10 mouse cellular contexts compared by ENCODE assay signal in genomic region chr11:61043055-61043992, GRCm38 (mm10). TPM values are rescaled to one million over a fixed set of nuclear protein-coding genes. Genes with fewer than 3 reads are reported as not detected.
DNase-seq lines count a peak whose midpoint lies in the region; ATAC-seq and TF ChIP-seq lines count a peak whose summit lies in the region.
"Had no signal": no experiment of that assay in that cellular context is flagged by ENCODE, and none has a peak within 500 bp of the region (broad histone marks: within the 10 kb centered on the region; RNA-seq: fewer than 3 reads in every experiment).

No protein-coding gene starts in this region.

- no peak for ATAC-seq in heart, embryonic 13.5 days (ENCODE audit: extremely low read depth, insufficient number of reproducible peaks, low FRiP score, low TSS enrichment)
- peak; percentile 32 for ATAC-seq in lung, postnatal 0 days

- no peak overlapping the region for H3K27ac ChIP-seq in liver, adult 2 months (replicated peaks; ENCODE audit: insufficient read depth, low read depth, low read length)
- no peak overlapping the region for H3K27ac ChIP-seq in heart, embryonic 13.5 days (replicated peaks)
- H3K27ac ChIP-seq in lung, postnatal 0 days (ENCODE audit: low read length), result no peak overlapping the region
- H3K27ac ChIP-seq: embryonic facial prominence, embryonic 15.5 days; macrophage had no signal

- DNase-seq in liver, adult 2 months (ENCODE audit: extremely low read depth, low read depth, low spot score), result no peak
- DNase-seq in liver (no peak), ZHBTc4 (ENCODE audit: low read depth, low spot score) (peak; percentile 70)
- peak; percentile 10 for DNase-seq in lung, postnatal 0 days (ENCODE audit: low spot score)
- no peak for DNase-seq in left cerebral cortex, postnatal 10 days (ENCODE audit: extremely low spot score in 1 of 2, low spot score in 2 of 2)
- no peak for DNase-seq in adrenal gland, postnatal 10 days
- DNase-seq in urinary bladder, postnatal 4 days (ENCODE audit: low spot score in 2 of 2), result no peak

- peak overlapping the region; percentile 26; the same call in 1 of the 2 replicates for H3K4me2 ChIP-seq in heart, embryonic 13.5 days
- H3K4me2 ChIP-seq in lung, postnatal 0 days (replicated peaks; ENCODE audit: low read depth, low read length), result peak overlapping the region; percentile 17; the same call in 1 of the 2 replicates
- H3K4me2 ChIP-seq: embryonic facial prominence, embryonic 15.5 days had no signal

- no peaks in the 10 kb centered on the region for H3K27me3 ChIP-seq in liver, adult 2 months (ENCODE audit: control insufficient read depth, insufficient read depth, low read length)
- H3K27me3 ChIP-seq in heart, embryonic 13.5 days (replicated peaks), result 0 out of 2 replicates have a peak, but pooled peaks cover 5% of the 10 kb centered on the region
- no peaks in the 10 kb centered on the region for H3K27me3 ChIP-seq in lung, postnatal 0 days (replicated peaks; ENCODE audit: insufficient read depth, low read length)
- H3K27me3 ChIP-seq: embryonic facial prominence, embryonic 15.5 days had no signal

- TF ChIP-seq POLR2A in liver, adult 2 months (IDR thresholded peaks at IDR 0.05; ENCODE audit: extremely low read depth, insufficient read depth, low read length), result no peak

- H3K4me3 ChIP-seq in liver, adult 2 months (ENCODE audit: insufficient read depth, low read depth, low read length), result no peak overlapping the region
- H3K4me3 ChIP-seq in heart, embryonic 13.5 days, result no peak overlapping the region
- H3K4me3 ChIP-seq in lung, postnatal 0 days (ENCODE audit: low read depth, low read length), result no peak overlapping the region
- H3K4me3 ChIP-seq: embryonic facial prominence, embryonic 15.5 days had no signal

- H3K4me1 ChIP-seq in liver, adult 2 months (ENCODE audit: control insufficient read depth, insufficient read depth, low read length), result no peaks in the 10 kb centered on the region
- H3K4me1 ChIP-seq in heart, embryonic 13.5 days, result peaks cover 26% of the 10 kb centered on the region
- peaks cover 9% of the 10 kb centered on the region for H3K4me1 ChIP-seq in lung, postnatal 0 days (ENCODE audit: insufficient read depth, low read depth, low read length)

- TF ChIP-seq EP300 in lung, postnatal 0 days (IDR thresholded peaks at IDR 0.05), result no peak

- no peaks in the 10 kb centered on the region for H3K9me3 ChIP-seq in heart, embryonic 13.5 days
- H3K9me3 ChIP-seq in lung, postnatal 0 days (ENCODE audit: low read length), result no peaks in the 10 kb centered on the region
- H3K9me3 ChIP-seq: embryonic facial prominence, embryonic 15.5 days had no signal

- no peaks in the 10 kb centered on the region for H3K79me2 ChIP-seq in liver, adult 2 months (ENCODE audit: control insufficient read depth, insufficient read depth, low read length)

- H3K9ac ChIP-seq in liver, adult 2 months (ENCODE audit: low read depth, low read length), result no peak overlapping the region
- no peak overlapping the region for H3K9ac ChIP-seq in heart, embryonic 13.5 days
- no peak overlapping the region for H3K9ac ChIP-seq in lung, postnatal 0 days (replicated peaks; ENCODE audit: low read depth)
- H3K9ac ChIP-seq: embryonic facial prominence, embryonic 15.5 days had no signal

- TF ChIP-seq CTCF in liver, adult 2 months (IDR thresholded peaks at IDR 0.05; ENCODE audit: low read depth, low read length), result peak; percentile 59
- peak; percentile 58 for TF ChIP-seq CTCF in lung, postnatal 0 days (IDR thresholded peaks at IDR 0.05)

- intact Hi-C loops in left cerebral cortex, postnatal 10 days (cut with DNase I), result no loop called here

- 76% methylated on average over 12 of the region's 12 CpGs for whole genome bisulfite sequencing in liver, adult 2 months
- 68% methylated on average over 12 of the region's 12 CpGs for WGBS in heart, embryonic 13.5 days
- 63% methylated on average over 12 of the region's 12 CpGs for WGBS in lung, postnatal 0 days

- H3K36me3 ChIP-seq in liver, adult 2 months (ENCODE audit: control insufficient read depth, insufficient read depth, low read length), result no peaks in the 10 kb centered on the region
- H3K36me3 ChIP-seq in heart, embryonic 13.5 days, result no peaks in the 10 kb centered on the region
- H3K36me3 ChIP-seq in lung, postnatal 0 days (ENCODE audit: insufficient read depth, low read length), result no peaks in the 10 kb centered on the region
- H3K36me3 ChIP-seq: embryonic facial prominence, embryonic 15.5 days had no signal

RNA-seq across cellular contexts. Expression of gene Kcnj12, which starts 21.0 kb away (rescaled TPM):
- not detected in 2 replicates for total RNA-seq in liver, adult 2 months (2014; rRNA removed)
- polyA plus RNA-seq in liver, adult 2 months (2012; rRNA removed), result not detected in 2 replicates
- 2.6 and 3.0 TPM in 2 replicates for polyA plus RNA-seq in heart, embryonic 13.5 days (2015; fragmentation: Nextera tagmentation; extraction: Ambion mirVana)
- polyA plus RNA-seq in lung, postnatal 0 days (2015; fragmentation: Nextera tagmentation; extraction: Ambion mirVana), result 0.33 and 0.61 TPM in 2 replicates
- 1 to 10 TPM; 8.2 to 8.3 TPM for total RNA-seq in left cerebral cortex, postnatal 10 days (2021)
- 1 to 10 TPM; 2.3 to 2.9 TPM for total RNA-seq in adrenal gland, postnatal 10 days (2021)
- polyA plus RNA-seq: macrophage had no signal

Comparison
In these comparisons a context has a peak if more than half of its experiments do, and no peak if none do; other contexts are left out.
1. DNase-seq: peak in ZHBTc4 (single experiment) and lung, postnatal 0 days (single experiment); none in liver, adult 2 months (single experiment), liver (single experiment), left cerebral cortex, postnatal 10 days (0 of 2), adrenal gland, postnatal 10 days (single experiment) and urinary bladder, postnatal 4 days (0 of 2).